Mouse (Mus musculus): ENCODE data around the gene Nr1d1. TPM values are rescaled to one million over a fixed set of nuclear protein-coding genes. Genes with fewer than 3 reads are reported as not detected.

The Nr1d1 gene
- polyA plus RNA-seq, 1 experiment from 2014 or later, result 3.0 TPM

GRCm38 (mm10) chr11:98768127-98769006, 6.8 kb downstream of the Nr1d1 start:
- WGBS, result 22% methylated on average over 37 of the region's 39 CpGs
- peak overlapping the region; percentile 75 for H3K27ac ChIP-seq (replicated peaks; ENCODE audit: low read depth, low read length)
- H3K4me2 ChIP-seq (ENCODE audit: low read length), result peak overlapping the region; percentile 41
- H3K4me3 ChIP-seq (replicated peaks; ENCODE audit: low read depth, low read length), result peak overlapping the region; percentile 12; the same call in 1 of the 2 replicates
- peaks cover 55% of the 10 kb centered on the region for H3K36me3 ChIP-seq (ENCODE audit: control insufficient read depth, insufficient read depth, low read length)
- no peak for ATAC-seq (ENCODE audit: low FRiP score, low TSS enrichment)
- peaks cover 34% of the 10 kb centered on the region for H3K4me1 ChIP-seq (ENCODE audit: control insufficient read depth, insufficient read depth, low read length)
- H3K9ac ChIP-seq (replicated peaks; ENCODE audit: low read length), result 0 out of 2 replicates have a peak overlapping the region, but pooled peaks have one; percentile 23
- peak; percentile 50 for DNase-seq
- no peaks in the 10 kb centered on the region for H3K9me3 ChIP-seq (ENCODE audit: control insufficient read depth, low read length)
- H3K27me3 ChIP-seq (ENCODE audit: control insufficient read depth, insufficient read depth, low read length), result no peaks in the 10 kb centered on the region

GRCm38 (mm10) chr11:98767713-98768112, 7.4 kb downstream of the Nr1d1 start:
- Histone ChIP-seq H3K27me3 (ENCODE audit: control insufficient read depth, insufficient read depth, low read length) (no peaks in the 10 kb centered on the region), H3K36me3 (ENCODE audit: control insufficient read depth, insufficient read depth, low read length) (peaks cover 62% of the 10 kb centered on the region), H3K9ac (replicated peaks; ENCODE audit: low read length) (0 out of 2 replicates have a peak overlapping the region, but pooled peaks have one; percentile 23), H3K9me3 (ENCODE audit: control insufficient read depth, low read length) (no peaks in the 10 kb centered on the region), H3K4me3 (replicated peaks; ENCODE audit: low read depth, low read length) (no peak overlapping the region), H3K27ac (replicated peaks; ENCODE audit: low read depth, low read length) (peak overlapping the region; percentile 75), H3K4me2 (ENCODE audit: low read length) (peak overlapping the region; percentile 41), H3K4me1 (ENCODE audit: control insufficient read depth, insufficient read depth, low read length) (peaks cover 31% of the 10 kb centered on the region)
- no peak for ATAC-seq (ENCODE audit: low FRiP score, low TSS enrichment)
- 11% methylated on average over 4 of the region's 4 CpGs for WGBS
- peak; percentile 41 for DNase-seq

- no peak overlapping the region for H3K4me2 ChIP-seq (ENCODE audit: low read length)
- H3K27me3 ChIP-seq (ENCODE audit: control insufficient read depth, insufficient read depth, low read length), result no peaks in the 10 kb centered on the region
- peak overlapping the region; percentile 21 for H3K27ac ChIP-seq (replicated peaks; ENCODE audit: low read depth, low read length)
- H3K9ac ChIP-seq (replicated peaks; ENCODE audit: low read length), result peak overlapping the region; percentile 14; the same call in 1 of the 2 replicates
- peak; percentile 69 for DNase-seq
- H3K4me3 ChIP-seq (replicated peaks; ENCODE audit: low read depth, low read length), result no peak overlapping the region
- WGBS, result 22% methylated on average over 9 of the region's 9 CpGs
- no peaks in the 10 kb centered on the region for H3K9me3 ChIP-seq (ENCODE audit: control insufficient read depth, low read length)
- ATAC-seq (ENCODE audit: low FRiP score, low TSS enrichment), result peak; percentile 55
- peaks cover 65% of the 10 kb centered on the region for H3K36me3 ChIP-seq (ENCODE audit: control insufficient read depth, insufficient read depth, low read length)
- H3K4me1 ChIP-seq (ENCODE audit: control insufficient read depth, insufficient read depth, low read length), result peaks cover 31% of the 10 kb centered on the region
Measured at GRCm38 (mm10) chr11:98767276-98767675, 7.9 kb downstream of the Nr1d1 start.

GRCm38 (mm10) chr11:98766816-98767215, 8.3 kb downstream of the Nr1d1 start:
- peaks cover 69% of the 10 kb centered on the region for H3K36me3 ChIP-seq (ENCODE audit: control insufficient read depth, insufficient read depth, low read length)
- peak overlapping the region; percentile 68 for H3K27ac ChIP-seq (replicated peaks; ENCODE audit: low read depth, low read length)
- H3K4me1 ChIP-seq (ENCODE audit: control insufficient read depth, insufficient read depth, low read length), result peaks cover 31% of the 10 kb centered on the region
- H3K9me3 ChIP-seq (ENCODE audit: control insufficient read depth, low read length), result no peaks in the 10 kb centered on the region
- peak overlapping the region; percentile 14; the same call in 1 of the 2 replicates for H3K9ac ChIP-seq (replicated peaks; ENCODE audit: low read length)
- no peaks in the 10 kb centered on the region for H3K27me3 ChIP-seq (ENCODE audit: control insufficient read depth, insufficient read depth, low read length)
- H3K4me3 ChIP-seq (replicated peaks; ENCODE audit: low read depth, low read length), result no peak overlapping the region
- DNase-seq (no peak), ATAC-seq (ENCODE audit: low FRiP score, low TSS enrichment) (peak; percentile 22; the same call in 1 of the 2 replicates)
- H3K4me2 ChIP-seq (ENCODE audit: low read length), result no peak overlapping the region
- 45% methylated on average over 5 of the region's 5 CpGs for WGBS

- 48% methylated on average over 2 of the region's 2 CpGs for whole genome bisulfite sequencing
- no peak overlapping the region; the same call in 1 of the 2 replicates for H3K9ac ChIP-seq (replicated peaks; ENCODE audit: low read length)
- peaks cover 73% of the 10 kb centered on the region for H3K36me3 ChIP-seq (ENCODE audit: control insufficient read depth, insufficient read depth, low read length)
Measured at GRCm38 (mm10) chr11:98766346-98766745, 8.8 kb downstream of the Nr1d1 start.

GRCm38 (mm10) chr11:98765421-98766309, 9.5 kb downstream of the Nr1d1 start:
- H3K9ac ChIP-seq (replicated peaks; ENCODE audit: low read length), result no peak overlapping the region; the same call in 1 of the 2 replicates
- peak overlapping the region; percentile 68 for H3K27ac ChIP-seq (replicated peaks; ENCODE audit: low read depth, low read length)
- peaks cover 31% of the 10 kb centered on the region for H3K4me1 ChIP-seq (ENCODE audit: control insufficient read depth, insufficient read depth, low read length)
- H3K36me3 ChIP-seq (ENCODE audit: control insufficient read depth, insufficient read depth, low read length), result peaks cover 73% of the 10 kb centered on the region
- H3K4me3 ChIP-seq (replicated peaks; ENCODE audit: low read depth, low read length), result no peak overlapping the region
- no peaks in the 10 kb centered on the region for H3K9me3 ChIP-seq (ENCODE audit: control insufficient read depth, low read length)
- H3K27me3 ChIP-seq (ENCODE audit: control insufficient read depth, insufficient read depth, low read length), result no peaks in the 10 kb centered on the region
- peak; percentile 44 for DNase-seq
- 50% methylated on average over 7 of the region's 9 CpGs for WGBS
- no peak overlapping the region for H3K4me2 ChIP-seq (ENCODE audit: low read length)
- 0 out of 2 replicates have a peak, but pooled peaks have one; percentile 21 for ATAC-seq (ENCODE audit: low FRiP score, low TSS enrichment)

More at GRCm38 (mm10) chr11:98766346-98766745, 8.8 kb downstream of the Nr1d1 start:
- DNase-seq, result no peak
- no peak overlapping the region for H3K4me3 ChIP-seq (replicated peaks; ENCODE audit: low read depth, low read length)
- H3K9me3 ChIP-seq (ENCODE audit: control insufficient read depth, low read length), result no peaks in the 10 kb centered on the region
- H3K4me1 ChIP-seq (ENCODE audit: control insufficient read depth, insufficient read depth, low read length), result peaks cover 31% of the 10 kb centered on the region
- no peak overlapping the region for H3K4me2 ChIP-seq (ENCODE audit: low read length)
- peak overlapping the region; percentile 68 for H3K27ac ChIP-seq (replicated peaks; ENCODE audit: low read depth, low read length)
- no peaks in the 10 kb centered on the region for H3K27me3 ChIP-seq (ENCODE audit: control insufficient read depth, insufficient read depth, low read length)
- no peak for ATAC-seq (ENCODE audit: low FRiP score, low TSS enrichment)

GRCm38 (mm10) chr11:98764746-98765145, 10.4 kb downstream of the Nr1d1 start:
- Histone ChIP-seq H3K27me3 (ENCODE audit: control insufficient read depth, insufficient read depth, low read length) (no peaks in the 10 kb centered on the region), H3K9me3 (ENCODE audit: control insufficient read depth, low read length) (no peaks in the 10 kb centered on the region), H3K9ac (replicated peaks; ENCODE audit: low read length) (0 out of 2 replicates have a peak overlapping the region, but pooled peaks have one; percentile 9), H3K4me1 (ENCODE audit: control insufficient read depth, insufficient read depth, low read length) (peaks cover 31% of the 10 kb centered on the region), H3K27ac (replicated peaks; ENCODE audit: low read depth, low read length) (no peak overlapping the region), H3K36me3 (ENCODE audit: control insufficient read depth, insufficient read depth, low read length) (peaks cover 73% of the 10 kb centered on the region), H3K4me3 (replicated peaks; ENCODE audit: low read depth, low read length) (no peak overlapping the region), H3K4me2 (ENCODE audit: low read length) (no peak overlapping the region)
- ATAC-seq (ENCODE audit: low FRiP score, low TSS enrichment), result no peak
- no peak for DNase-seq

- no peaks in the 10 kb centered on the region for H3K27me3 ChIP-seq (ENCODE audit: control insufficient read depth, insufficient read depth, low read length)
- no peak overlapping the region for H3K27ac ChIP-seq (replicated peaks; ENCODE audit: low read depth, low read length)
- ATAC-seq (ENCODE audit: low FRiP score, low TSS enrichment) (no peak), DNase-seq (no peak)
- H3K4me2 ChIP-seq (ENCODE audit: low read length), result no peak overlapping the region
- H3K36me3 ChIP-seq (ENCODE audit: control insufficient read depth, insufficient read depth, low read length), result peaks cover 68% of the 10 kb centered on the region
- no peak overlapping the region for H3K9ac ChIP-seq (replicated peaks; ENCODE audit: low read length)
- peaks cover 31% of the 10 kb centered on the region for H3K4me1 ChIP-seq (ENCODE audit: control insufficient read depth, insufficient read depth, low read length)
- no peaks in the 10 kb centered on the region for H3K9me3 ChIP-seq (ENCODE audit: control insufficient read depth, low read length)
- WGBS, result 89% methylated on average over 18 of the region's 18 CpGs
- H3K4me3 ChIP-seq (replicated peaks; ENCODE audit: low read depth, low read length), result no peak overlapping the region
Measured at GRCm38 (mm10) chr11:98764091-98764490, 11.0 kb downstream of the Nr1d1 start.
